Mouse (Mus musculus) G1E (cell line): Measurements from ENCODE around the gene Zc3h6. TPM values are rescaled to one million over a fixed set of nuclear protein-coding genes. Genes with fewer than 3 reads are reported as not detected.

ENCODE experiments used
- ATAC-seq: 2 replicates; pipeline ENCODE4 v1.8.0; 2016; ENCODE audit warnings: mild to moderate bottlenecking; ENCODE audit not compliant: insufficient number of reproducible peaks, poor library complexity, low FRiP score, severe bottlenecking; ENCODE audit errors: extremely low read depth
- DNase-seq: peaks from one replicate; pipeline ENCODE4 v3.0.0; 2012; ENCODE audit warnings: low spot score
- H3K27me3 ChIP-seq: 2 replicates; pipeline ENCODE4 v1.6.1; 2012; ENCODE audit warnings: mild to moderate bottlenecking, low read length, inconsistent platforms; ENCODE audit not compliant: insufficient read depth
- H3K36me3 ChIP-seq: replicated peaks from 2 replicates; pipeline ENCODE3; 2012; ENCODE audit warnings: mild to moderate bottlenecking, inconsistent platforms
- H3K4me1 ChIP-seq: 2 replicates; pipeline ENCODE4 v1.6.1; 2012; ENCODE audit warnings: low read depth, low read length, inconsistent platforms, mixed read lengths; ENCODE audit not compliant: insufficient read depth
- H3K4me3 ChIP-seq: 2 replicates; pipeline ENCODE4 v1.5.1; 2012; ENCODE audit warnings: low read depth, mild to moderate bottlenecking, inconsistent platforms, low read length, moderate library complexity, mixed read lengths
- H3K9me3 ChIP-seq: replicated peaks from 2 replicates; pipeline ENCODE4 v1.6.1; 2012; ENCODE audit warnings: inconsistent platforms
- CTCF ChIP-seq: IDR thresholded peaks from 2 replicates; pipeline ENCODE4 v1.5.1; 2012; ENCODE audit warnings: low read depth, low read length, inconsistent platforms, mixed read lengths
- GATA1 ChIP-seq: IDR thresholded peaks from 2 replicates; pipeline ENCODE4 v1.6.1; 2012; ENCODE audit warnings: borderline replicate concordance, low read length, inconsistent platforms, mixed read lengths
- GATA2 ChIP-seq: IDR thresholded peaks from 2 replicates; pipeline ENCODE4 v1.6.1; 2012; ENCODE audit warnings: low read depth, low read length, inconsistent platforms, borderline replicate concordance
- POLR2AphosphoS5 ChIP-seq: IDR thresholded peaks from 2 replicates; pipeline ENCODE4 v1.6.1; 2012; ENCODE audit warnings: low read depth, low read length, inconsistent platforms; ENCODE audit not compliant: insufficient replicate concordance
- TAL1 ChIP-seq: conservative IDR thresholded peaks from 2 replicates; pipeline ENCODE4 v1.6.1; 2012; ENCODE audit warnings: low read depth, low read length, inconsistent platforms, mixed read lengths
- polyA plus RNA-seq: library from polyadenylated mRNA; stranded (reverse); fragments of >175 nt; gene quantifications from 2 replicates; pipeline ENCODE4 v1.2.3, GENCODE M21; 2012
- total RNA-seq, 2 experiments: library from RNA; stranded (forward) in 1 of 2; stranded (reverse) in 1 of 2; fragments of 200-1000 nt in 1 of 2; fragments of >200 nt in 1 of 2; fragmentation: Nextera tagmentation in 1 of 2; gene quantifications; 2 replicates each; pipeline ENCODE4 v1.2.3; 2014 to 2017

Gene Zc3h6
- total and polyA plus RNA-seq, 3 experiments: 1.9 to 9.6 (median 2.2) TPM

DNA sequence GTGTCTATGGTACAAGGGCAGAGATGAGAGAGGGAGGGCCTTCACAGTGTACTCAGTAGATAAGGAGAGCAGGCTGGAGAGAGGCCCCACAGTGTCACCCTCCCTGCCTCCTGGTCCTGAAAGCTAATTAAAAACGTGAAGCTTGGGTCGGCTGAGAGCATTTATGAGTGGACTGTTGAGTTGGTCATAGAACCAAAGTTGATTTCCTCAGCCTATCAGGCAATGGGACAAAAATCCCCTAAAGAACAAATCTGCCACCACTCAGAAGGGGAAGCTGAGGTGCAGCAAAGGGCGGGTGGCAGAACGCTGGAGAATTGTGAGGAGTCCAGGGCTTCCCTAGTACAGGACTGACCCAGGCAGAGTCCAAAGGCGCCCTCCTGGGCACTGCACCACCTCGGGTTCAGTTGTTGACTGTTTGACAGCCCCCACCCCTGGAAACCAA, 90.7 kb downstream of the Zc3h6 start:
- TF ChIP-seq GATA2 (no peak), CTCF (no peak), TAL1 (no peak), POLR2AphosphoS5 (no peak), GATA1 (no peak)
- H3K9me3 ChIP-seq: no peaks in the 10 kb centered on the region
- H3K4me1 ChIP-seq: peaks cover 3% of the 10 kb centered on the region; the same call in 1 of the 2 replicates
- no peak overlapping the region for H3K4me3 ChIP-seq
- no peaks in the 10 kb centered on the region for H3K36me3 ChIP-seq
- ATAC-seq: no peak
- peaks cover 5% of the 10 kb centered on the region; the same call in 1 of the 2 replicates for H3K27me3 ChIP-seq
- DNase-seq: no peak

- DNase-seq: no peak
These were observed 94.4 kb downstream of the Zc3h6 start for GRCm38 (mm10) chr2:129061456-129062059.

GRCm38 (mm10) chr2:129065437-129066282, 98.5 kb downstream of the Zc3h6 start, which contains the start of gene Ttl:
Ttl (plus strand) TSS chr2:129065942.
- Histone ChIP-seq H3K9me3 (peaks cover 3% of the 10 kb centered on the region), H3K36me3 (no peaks in the 10 kb centered on the region), H3K4me3 (no peak within 1 kb of the TSS; the same call in 1 of the 2 replicates), H3K27me3 (peaks cover 11% of the 10 kb centered on the region), H3K4me1 (no peaks in the 10 kb centered on the region)
- no peak for TF ChIP-seq GATA1
- TF ChIP-seq CTCF: no peak
- no peak for TF ChIP-seq POLR2AphosphoS5
- no peak for TF ChIP-seq TAL1
- no peak for TF ChIP-seq GATA2
- ATAC-seq (no peak), DNase-seq (no peak)

More at GRCm38 (mm10) chr2:129061456-129062059, 94.4 kb downstream of the Zc3h6 start:
- Histone ChIP-seq H3K27me3 (peaks cover 11% of the 10 kb centered on the region), H3K4me1 (peaks cover 3% of the 10 kb centered on the region; the same call in 1 of the 2 replicates), H3K9me3 (peaks cover 3% of the 10 kb centered on the region), H3K4me3 (no peak overlapping the region), H3K36me3 (no peaks in the 10 kb centered on the region)
- TF ChIP-seq TAL1 (no peak), GATA1 (no peak), CTCF (no peak), GATA2 (no peak), POLR2AphosphoS5 (no peak)
- no peak for ATAC-seq

- TF ChIP-seq GATA2 (no peak), TAL1 (no peak), CTCF (no peak), GATA1 (no peak), POLR2AphosphoS5 (no peak)
- DNase-seq (no peak), ATAC-seq (no peak)
- Histone ChIP-seq H3K4me1 (no peaks in the 10 kb centered on the region), H3K27me3 (peaks cover 11% of the 10 kb centered on the region), H3K9me3 (peaks cover 3% of the 10 kb centered on the region), H3K4me3 (no peak overlapping the region), H3K36me3 (no peaks in the 10 kb centered on the region)
These were observed 99.1 kb downstream of the Zc3h6 start for GRCm38 (mm10) chr2:129066326-129066725.

Other genes starting within 250 kb of the Zc3h6 start
- gene Tmem87b, start 149.3 kb upstream of the Zc3h6 start, total RNA-seq (2014; fragmentation: Nextera tagmentation): 13.7 TPM in 2 replicates
- 17.3 and 20.3 TPM in 2 replicates for gene Tmem87b, start 149.3 kb upstream of the Zc3h6 start, total RNA-seq (2017)
- gene Tmem87b, start 149.3 kb upstream of the Zc3h6 start, polyA plus RNA-seq: 1.1 and 1.4 TPM in 2 replicates
- gene Fbln7, start 104.4 kb upstream of the Zc3h6 start, total RNA-seq (2014; fragmentation: Nextera tagmentation): not detected in 2 replicates
- 0.06 and 0.33 TPM in 2 replicates for gene Fbln7, start 104.4 kb upstream of the Zc3h6 start, total RNA-seq (2017)
- not detected in 2 replicates for gene Fbln7, start 104.4 kb upstream of the Zc3h6 start, polyA plus RNA-seq
- 6.1 and 6.8 TPM in 2 replicates for gene Zc3h8, start 23.3 kb upstream of the Zc3h6 start, total RNA-seq (2014; fragmentation: Nextera tagmentation)
- gene Zc3h8, start 23.3 kb upstream of the Zc3h6 start, total RNA-seq (2017): 8.6 and 9.5 TPM in 2 replicates
- gene Zc3h8, start 23.3 kb upstream of the Zc3h6 start, polyA plus RNA-seq: 0.55 and 1.1 TPM in 2 replicates
- 4.2 and 6.8 TPM in 2 replicates for gene Gm10762, start 323 bp downstream of the Zc3h6 start, total RNA-seq (2014; fragmentation: Nextera tagmentation)
- 3.3 and 4.3 TPM in 2 replicates for gene Gm10762, start 323 bp downstream of the Zc3h6 start, total RNA-seq (2017)
- 6.7 and 7.4 TPM in 2 replicates for gene Gm10762, start 323 bp downstream of the Zc3h6 start, polyA plus RNA-seq
- not detected in 2 replicates for gene Vinac1, start 80.8 kb downstream of the Zc3h6 start, total RNA-seq (2014; fragmentation: Nextera tagmentation)
- gene Vinac1, start 80.8 kb downstream of the Zc3h6 start, total RNA-seq (2017): 0.06 and 0.11 TPM in 2 replicates
- gene Vinac1, start 80.8 kb downstream of the Zc3h6 start, polyA plus RNA-seq: not detected in 2 replicates
- not detected in 2 replicates for gene Ttl, start 98.5 kb downstream of the Zc3h6 start, total RNA-seq (2014; fragmentation: Nextera tagmentation)
- 0.11 TPM in 1 of 2 replicates, not detected in the other for gene Ttl, start 98.5 kb downstream of the Zc3h6 start, total RNA-seq (2017)
- not detected in 2 replicates for gene Ttl, start 98.5 kb downstream of the Zc3h6 start, polyA plus RNA-seq
- gene Polr1b, start 133.6 kb downstream of the Zc3h6 start, total RNA-seq (2014; fragmentation: Nextera tagmentation): 29.3 and 40.5 TPM in 2 replicates
- 40.0 and 42.6 TPM in 2 replicates for gene Polr1b, start 133.6 kb downstream of the Zc3h6 start, total RNA-seq (2017)
- gene Polr1b, start 133.6 kb downstream of the Zc3h6 start, polyA plus RNA-seq: 22.5 and 25.3 TPM in 2 replicates
- gene Chchd5, start 162.3 kb downstream of the Zc3h6 start, total RNA-seq (2014; fragmentation: Nextera tagmentation): 65.3 and 70.6 TPM in 2 replicates
- gene Chchd5, start 162.3 kb downstream of the Zc3h6 start, total RNA-seq (2017): 33.9 and 39.1 TPM in 2 replicates
- gene Chchd5, start 162.3 kb downstream of the Zc3h6 start, polyA plus RNA-seq: 9.0 and 63.3 TPM in 2 replicates
- 38.5 and 47.7 TPM in 2 replicates for gene Slc20a1, start 231.4 kb downstream of the Zc3h6 start, total RNA-seq (2014; fragmentation: Nextera tagmentation)
- gene Slc20a1, start 231.4 kb downstream of the Zc3h6 start, total RNA-seq (2017): 71.8 and 88.4 TPM in 2 replicates
- gene Slc20a1, start 231.4 kb downstream of the Zc3h6 start, polyA plus RNA-seq: 27.8 and 31.6 TPM in 2 replicates